Mouse (Mus musculus) adipocyte (in vitro differentiated cells): Measurements from ENCODE around the gene Tmem266.

Source experiments
- DNase-seq: peaks from one replicate; pipeline ENCODE4 v3.0.0-alpha.2; 2016; ENCODE audit warnings: low spot score

Tmem266 gene

DNA sequence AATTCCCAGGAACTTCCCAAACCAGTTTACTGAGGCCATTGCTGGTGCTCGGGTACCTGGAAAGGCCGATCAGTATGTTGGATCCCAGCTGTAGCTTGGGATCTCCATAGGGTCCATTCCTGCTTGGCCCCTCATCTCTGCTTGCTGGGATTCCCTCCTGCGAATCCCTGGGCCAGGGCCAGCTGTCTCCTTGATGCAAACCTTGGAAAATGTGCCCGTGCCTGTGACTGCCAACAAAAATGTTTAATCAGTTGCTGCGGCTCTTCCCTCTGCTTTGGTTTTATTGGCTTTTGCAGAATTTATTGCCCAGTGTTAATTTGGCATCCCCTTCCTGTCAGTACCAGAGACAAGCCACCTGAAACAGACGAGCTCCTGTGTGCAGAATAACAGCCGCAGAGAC, 75.6 kb downstream of the Tmem266 start:
- DNase-seq, result no peak

GRCm38 (mm10) chr9:55404256-55404655, 77.5 kb downstream of the Tmem266 start:
- peak; percentile 63 for DNase-seq

DNA sequence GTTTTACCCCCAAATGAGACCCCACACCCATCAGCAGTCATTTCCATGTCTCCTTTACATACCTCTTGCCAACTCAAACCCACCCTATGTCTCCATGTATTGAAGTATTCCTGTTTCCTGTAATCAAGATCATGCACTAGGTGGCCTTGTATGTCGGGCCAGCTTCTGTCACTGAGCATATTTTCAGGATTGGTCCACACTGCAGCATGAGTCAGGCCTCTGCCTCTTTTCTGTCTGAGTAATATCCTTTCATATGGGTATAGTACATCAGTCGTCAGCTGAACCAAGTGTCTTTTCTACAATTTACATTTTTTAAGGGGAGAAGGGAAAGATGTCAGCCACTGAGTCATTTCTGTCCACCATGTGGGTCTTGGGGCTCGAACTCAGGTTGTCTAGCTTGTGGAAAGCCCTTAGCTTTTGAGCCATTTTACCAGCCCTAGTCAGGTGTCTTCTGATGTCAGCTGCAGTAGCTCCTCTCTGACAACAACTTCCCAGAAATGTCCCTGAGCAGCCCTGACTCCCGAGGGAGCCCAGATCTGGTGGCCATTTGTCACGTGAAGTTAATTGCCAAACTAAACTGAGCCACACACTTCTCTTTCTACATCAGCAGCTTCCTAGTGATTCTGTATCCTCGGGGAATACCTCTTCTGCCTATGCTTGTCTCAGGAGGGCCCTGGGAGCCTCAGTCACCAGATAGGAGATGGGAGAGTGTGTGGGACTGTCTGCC, 78.4 kb downstream of the Tmem266 start:
- no peak for DNase-seq

DNA sequence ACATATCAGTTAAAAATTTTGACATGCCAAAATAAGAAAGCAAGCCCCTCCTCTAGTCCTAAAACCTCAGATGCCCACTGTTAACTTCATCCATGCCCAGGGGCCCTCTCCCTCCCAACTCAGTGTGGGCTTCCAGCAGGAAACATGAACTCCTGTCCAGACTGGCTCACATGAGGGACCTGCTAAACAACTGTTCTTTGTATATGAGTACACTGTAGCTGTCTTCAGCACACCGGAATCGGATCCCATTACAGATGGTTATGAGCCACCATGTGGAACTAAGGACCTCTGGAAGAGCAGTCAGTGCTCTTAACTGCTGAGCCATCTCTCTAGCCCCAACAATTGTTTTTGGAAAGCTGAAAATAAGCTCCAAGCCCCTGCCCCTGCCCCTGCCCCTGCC, 80.1 kb downstream of the Tmem266 start:
- no peak for DNase-seq

GRCm38 (mm10) chr9:55408851-55409250, 82.1 kb downstream of the Tmem266 start:
- no peak for DNase-seq

DNA sequence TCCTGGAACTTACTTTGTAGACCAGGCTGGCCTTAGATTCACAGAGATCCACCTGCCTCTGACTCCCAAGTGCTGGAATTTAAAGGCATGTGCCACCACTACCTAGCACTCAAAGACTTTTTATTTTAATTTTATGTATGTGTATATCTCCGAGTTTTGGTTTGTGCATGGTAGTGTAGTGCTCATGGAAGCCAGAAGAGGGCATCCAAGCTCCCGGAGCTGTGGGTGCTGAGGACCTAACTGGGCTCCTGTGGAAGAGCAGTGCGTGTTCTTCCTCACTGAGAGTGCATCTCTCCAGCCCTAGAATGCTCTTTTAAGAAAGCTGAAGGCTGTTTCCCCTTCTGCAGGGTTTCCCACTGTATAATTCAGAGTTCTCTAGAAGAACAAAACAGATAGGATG, 83.1 kb downstream of the Tmem266 start:
- DNase-seq, result no peak

DNA sequence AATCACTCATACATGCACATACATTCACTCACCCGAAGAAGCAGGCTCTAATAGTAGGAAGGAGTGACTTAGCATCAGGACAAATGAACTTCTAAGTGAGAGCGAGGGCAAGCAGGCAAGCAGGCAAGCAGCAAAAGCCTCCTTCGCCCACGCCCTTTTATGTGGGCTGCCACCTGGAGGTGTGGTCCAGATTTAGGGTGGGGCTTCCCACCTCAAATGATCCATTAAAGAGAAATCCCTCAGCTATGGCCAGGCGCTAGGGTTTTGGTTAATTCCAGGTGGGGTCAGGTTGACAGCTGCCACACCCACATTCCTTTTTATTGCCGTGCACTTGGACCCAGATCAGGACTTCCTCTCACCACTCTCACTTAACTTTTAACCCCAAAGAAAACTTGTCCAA, 83.7 kb downstream of the Tmem266 start:
- no peak for DNase-seq

- no peak for DNase-seq
These were observed 84.4 kb downstream of the Tmem266 start for GRCm38 (mm10) chr9:55411154-55411553.

DNA sequence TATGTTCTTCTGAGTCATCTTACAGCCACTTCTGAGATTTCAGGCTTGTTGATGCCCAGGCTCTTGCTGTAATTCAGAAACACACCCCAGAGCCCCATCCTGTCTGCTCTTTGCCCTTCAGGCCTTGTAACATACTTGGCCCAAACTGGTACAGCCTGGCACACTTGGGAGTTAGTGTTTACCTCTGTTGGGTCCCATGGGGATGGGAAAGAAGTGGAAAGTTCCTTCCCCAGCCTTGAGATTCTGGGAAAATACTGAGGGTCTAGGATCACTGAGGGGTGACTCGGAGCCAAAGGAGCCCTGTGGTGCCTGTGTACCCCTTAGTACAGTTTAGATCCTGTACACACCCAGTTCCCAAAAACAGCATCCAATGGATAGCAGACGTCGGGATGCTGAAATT, 95.1 kb downstream of the Tmem266 start:
- DNase-seq, result peak; percentile 96

- DNase-seq, result peak; percentile 65
These were observed 97.0 kb downstream of the Tmem266 start for GRCm38 (mm10) chr9:55423451-55424424.

DNA sequence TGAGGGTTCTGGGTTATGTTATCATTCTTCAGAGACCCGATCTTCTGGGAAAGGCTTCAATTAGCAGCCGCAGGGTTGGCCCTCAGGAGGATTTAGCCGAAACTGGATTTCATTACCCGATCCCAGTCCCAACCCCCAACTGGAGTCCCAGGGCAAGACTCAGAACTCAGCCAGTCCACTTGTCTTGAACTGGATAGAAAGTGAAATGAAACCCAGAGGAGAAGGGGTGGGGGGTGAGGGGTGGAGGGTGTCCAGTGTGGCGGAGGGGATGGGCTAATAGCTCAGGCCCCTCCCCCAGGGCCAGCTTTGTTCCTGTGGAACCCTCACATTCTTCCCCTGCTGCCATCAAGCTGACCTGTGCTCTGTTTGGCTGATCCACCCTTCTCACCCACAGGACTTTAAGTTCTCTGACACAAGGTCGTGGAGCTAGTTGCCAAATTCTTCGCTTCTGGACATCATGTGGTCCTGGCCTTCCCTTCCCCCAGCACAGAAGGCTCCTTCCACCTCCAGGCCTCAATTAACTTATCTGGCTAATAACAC, 98.6 kb downstream of the Tmem266 start:
- DNase-seq, result peak; percentile 82

DNA sequence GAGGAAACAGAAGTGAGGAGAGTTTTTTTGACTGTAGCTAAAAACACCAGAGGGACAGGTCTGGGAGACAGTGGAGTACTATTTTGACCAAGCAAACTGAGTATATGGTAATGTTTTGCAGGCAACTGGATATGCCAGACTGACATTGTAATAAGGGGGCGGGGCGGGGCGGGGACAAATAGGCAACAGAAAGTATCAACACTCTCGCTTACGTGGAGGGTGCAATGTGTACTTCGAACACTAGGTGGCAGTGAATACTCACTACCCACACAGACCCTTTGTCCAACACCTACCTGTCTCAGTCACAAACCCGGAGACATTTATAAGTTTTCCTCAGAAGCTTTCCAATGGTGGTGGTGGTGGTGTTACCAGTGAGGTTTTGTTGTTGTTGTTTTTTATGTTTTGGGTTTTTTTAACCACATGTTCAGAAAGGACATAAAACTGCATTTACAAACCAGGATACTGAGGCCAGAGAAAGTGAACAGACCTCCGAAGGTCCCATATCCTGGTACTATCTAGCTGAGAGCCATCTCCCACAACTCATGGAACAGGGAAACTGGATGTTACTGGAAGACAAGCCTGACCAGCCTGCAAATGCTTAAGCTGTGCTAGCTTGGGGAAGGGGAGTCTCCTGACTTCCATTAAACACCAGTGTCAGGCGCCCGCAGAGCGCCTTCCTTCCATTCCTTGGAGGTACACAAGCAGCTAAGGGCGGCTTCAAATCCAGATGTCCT, 102.7 kb downstream of the Tmem266 start:
- peak; percentile 95 for DNase-seq

DNA sequence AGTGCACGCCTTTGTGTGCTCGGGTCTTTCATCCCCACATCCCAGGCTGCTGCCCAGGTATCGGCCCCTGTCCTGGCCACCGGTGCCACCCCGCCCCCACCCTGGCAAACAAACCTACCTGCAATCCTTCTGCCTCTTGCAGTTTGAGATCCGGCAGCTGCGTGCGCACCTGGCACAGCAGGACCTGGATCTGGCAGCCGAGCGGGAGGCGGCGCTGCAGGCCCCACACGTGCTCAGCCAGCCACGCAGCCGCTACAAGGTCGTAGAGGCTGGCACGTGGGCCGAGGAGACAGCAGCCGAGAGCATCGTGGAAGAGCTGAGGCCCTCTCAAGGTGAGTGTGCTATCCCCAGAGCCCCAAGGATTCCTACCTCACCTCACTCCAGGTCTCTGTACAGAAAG, 103.4 kb downstream of the Tmem266 start:
- no peak for DNase-seq

GRCm38 (mm10) chr9:55432306-55433289, 105.9 kb downstream of the Tmem266 start:
- no peak for DNase-seq

DNA sequence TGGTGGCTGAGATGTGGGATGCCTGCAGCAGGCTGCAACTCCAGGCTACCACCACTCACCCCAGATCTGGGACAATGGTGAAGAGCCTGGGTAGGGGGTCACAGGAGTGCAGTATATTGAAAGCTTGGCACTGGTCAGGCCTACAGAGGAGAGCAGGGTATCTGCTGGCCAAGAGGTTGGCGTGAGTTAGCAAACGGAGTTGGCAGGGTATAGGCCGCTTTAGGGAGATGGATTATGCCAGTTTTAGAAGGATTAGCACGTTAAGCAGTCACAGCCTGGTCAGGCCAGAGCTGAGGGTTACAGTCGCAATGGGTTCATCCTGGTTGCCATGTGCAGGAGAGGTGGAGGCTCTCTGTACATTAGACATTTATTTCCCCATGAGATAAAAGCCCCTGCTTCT, 107.2 kb downstream of the Tmem266 start:
- no peak for DNase-seq

DNA sequence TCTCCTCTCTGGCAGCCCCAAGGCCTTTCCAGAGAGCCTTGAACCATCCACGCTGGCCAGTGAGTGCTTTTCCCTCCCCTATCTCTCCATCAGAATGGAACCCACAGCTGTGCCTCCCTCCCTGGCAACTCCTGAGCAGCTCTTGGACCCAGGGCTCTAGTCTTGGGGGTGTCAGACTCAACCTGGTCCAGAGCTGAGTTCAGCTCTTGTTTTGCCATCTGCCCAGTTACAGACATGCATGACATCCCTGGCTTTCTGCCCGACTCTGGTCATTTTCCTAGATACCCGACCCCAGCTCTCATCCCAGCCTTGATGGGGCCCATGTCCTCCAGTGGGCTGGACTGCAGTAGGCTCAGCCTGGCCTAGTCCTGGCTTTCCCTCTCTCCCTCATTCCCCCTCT, 111.7 kb downstream of the Tmem266 start:
- no peak for DNase-seq

DNA sequence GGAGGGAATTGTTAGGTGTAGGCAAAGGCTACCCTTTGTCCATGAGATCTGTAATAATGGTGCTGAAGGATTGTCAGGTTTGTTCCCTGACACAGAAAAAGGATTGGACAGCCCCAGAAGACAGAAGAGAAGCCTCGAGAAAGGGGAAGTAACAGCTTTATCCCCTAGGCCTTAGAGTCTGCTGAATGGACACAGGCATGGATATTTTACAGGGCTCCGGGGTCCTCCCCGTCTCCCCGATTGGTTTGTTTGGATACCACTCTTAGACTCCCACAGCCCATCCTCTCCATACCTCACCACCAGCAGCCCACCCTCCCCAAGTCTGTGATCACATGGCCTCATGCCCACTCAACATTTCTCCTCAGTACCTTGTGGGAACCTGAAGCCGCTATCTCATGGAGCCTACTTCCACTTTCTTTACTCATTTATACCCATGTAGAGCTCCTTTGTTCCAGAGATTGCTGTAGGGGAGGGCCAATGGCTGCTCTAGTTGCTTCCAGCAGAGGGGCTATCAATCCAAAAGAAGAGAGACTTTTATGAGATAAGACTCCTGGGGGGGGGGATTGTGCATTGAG, 112.6 kb downstream of the Tmem266 start:
- DNase-seq, result no peak

GRCm38 (mm10) chr9:55447509-55447908, 120.8 kb downstream of the Tmem266 start:
- DNase-seq, result no peak

DNA sequence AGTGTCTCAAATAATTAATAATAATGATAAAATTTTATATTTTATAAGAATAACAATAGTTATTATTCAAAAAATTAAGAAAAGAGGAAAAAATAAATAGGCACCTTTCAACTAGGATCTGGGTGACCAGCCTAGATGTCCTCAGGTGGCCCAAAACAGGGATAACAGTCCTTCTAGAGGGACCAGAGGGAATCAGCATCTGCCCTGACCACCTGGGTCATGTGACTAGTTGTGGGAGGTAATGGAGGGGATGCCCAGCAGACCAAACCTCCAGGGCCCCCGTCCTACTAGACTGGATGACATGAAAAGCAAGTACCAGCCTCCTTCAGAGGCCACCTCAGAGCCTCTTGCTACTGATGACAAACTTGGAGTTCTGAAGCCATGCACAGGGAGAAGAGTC, 122.4 kb downstream of the Tmem266 start:
- DNase-seq, result no peak

GRCm38 (mm10) chr9:55450035-55450434, 123.3 kb downstream of the Tmem266 start:
- DNase-seq, result no peak

DNA sequence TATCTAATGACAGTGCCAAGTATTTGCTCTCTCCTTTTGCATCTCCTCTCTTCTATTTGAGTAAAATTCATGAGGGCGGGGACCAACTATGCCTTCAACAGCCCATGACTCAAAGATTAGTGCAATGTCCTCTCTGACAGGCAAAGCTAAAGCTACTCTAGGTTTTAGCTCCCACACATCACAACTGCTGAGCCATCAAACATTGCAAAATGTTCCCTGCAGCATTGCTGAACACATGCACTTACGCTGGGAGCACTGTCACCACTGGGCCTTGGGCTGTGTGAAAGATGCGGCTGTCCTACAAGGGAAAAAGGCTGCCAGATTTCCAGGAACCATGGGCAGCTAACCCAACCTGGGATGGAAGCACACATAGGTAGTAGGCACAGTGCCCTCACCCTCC, 124.7 kb downstream of the Tmem266 start:
- peak; percentile 43 for DNase-seq
